Mouse (Mus musculus): ENCODE results near the gene Bcl6b. TPM values are rescaled to one million over a fixed set of nuclear protein-coding genes. Genes with fewer than 3 reads are reported as not detected.

Bcl6b gene
- polyA plus RNA-seq, 1 experiment: 2.2 TPM

GRCm38 (mm10) chr11:70239541-70240279 lies 10.1 kb upstream of the Bcl6b start, which contains the start of the genes Gm21988 and Rnasek:
Gm21988 (minus strand) TSS chr11:70239830.
Rnasek (minus strand) TSS chr11:70239842.
- WGBS: under 1% methylated on average over 35 of the region's 35 CpGs
- H3K27ac ChIP-seq (ENCODE audit: insufficient read depth, low read depth, low read length): peak within 1 kb of the TSS; percentile 85
- H3K27me3 ChIP-seq (ENCODE audit: control insufficient read depth, insufficient read depth, low read length): no peaks in the 10 kb centered on the region
- H3K4me3 ChIP-seq (ENCODE audit: low read depth, low read length): peak within 1 kb of the TSS; percentile 99
- TF ChIP-seq POLR2A (IDR thresholded peaks at IDR 0.05; ENCODE audit: low read depth, low read length) (peak; percentile 74; the same call in 1 of the 2 replicates), CTCF (IDR thresholded peaks at IDR 0.05; ENCODE audit: extremely low read depth, insufficient read length, insufficient replicate concordance, low read depth, low read length) (no peak)
- H3K4me1 ChIP-seq (ENCODE audit: control insufficient read depth, insufficient read depth, insufficient read length, low read length): peaks cover 9% of the 10 kb centered on the region; the same call in 1 of the 2 replicates
- peaks cover 6% of the 10 kb centered on the region; the same call in 1 of the 2 replicates for H3K36me3 ChIP-seq (ENCODE audit: control insufficient read depth, insufficient read depth, low read length)

- peaks cover 9% of the 10 kb centered on the region; the same call in 1 of the 2 replicates for H3K4me1 ChIP-seq (ENCODE audit: control insufficient read depth, insufficient read depth, insufficient read length, low read length)
- H3K4me3 ChIP-seq (ENCODE audit: low read depth, low read length): peak overlapping the region; percentile 99
- WGBS: 4% methylated on average over 23 of the region's 23 CpGs
- TF ChIP-seq CTCF (IDR thresholded peaks at IDR 0.05; ENCODE audit: extremely low read depth, insufficient read length, insufficient replicate concordance, low read depth, low read length) (no peak), POLR2A (IDR thresholded peaks at IDR 0.05; ENCODE audit: low read depth, low read length) (no peak)
- peak overlapping the region; percentile 85 for H3K27ac ChIP-seq (ENCODE audit: insufficient read depth, low read depth, low read length)
- H3K36me3 ChIP-seq (ENCODE audit: control insufficient read depth, insufficient read depth, low read length): peaks cover 6% of the 10 kb centered on the region; the same call in 1 of the 2 replicates
- H3K27me3 ChIP-seq (ENCODE audit: control insufficient read depth, insufficient read depth, low read length): no peaks in the 10 kb centered on the region
These were observed 9.2 kb upstream of the Bcl6b start for GRCm38 (mm10) chr11:70238591-70239440.

- H3K4me3 ChIP-seq (ENCODE audit: low read depth, low read length): peak within 1 kb of the TSS; percentile 99
- peak; percentile 19 for TF ChIP-seq CTCF (IDR thresholded peaks at IDR 0.05; ENCODE audit: extremely low read depth, insufficient read length, insufficient replicate concordance, low read depth, low read length)
- TF ChIP-seq POLR2A (IDR thresholded peaks at IDR 0.05; ENCODE audit: low read depth, low read length): peak; percentile 87
- no peaks in the 10 kb centered on the region for H3K27me3 ChIP-seq (ENCODE audit: control insufficient read depth, insufficient read depth, low read length)
- H3K36me3 ChIP-seq (ENCODE audit: control insufficient read depth, insufficient read depth, low read length): peaks cover 6% of the 10 kb centered on the region; the same call in 1 of the 2 replicates
- H3K27ac ChIP-seq (ENCODE audit: insufficient read depth, low read depth, low read length): peak within 1 kb of the TSS; percentile 85
- peaks cover 9% of the 10 kb centered on the region; the same call in 1 of the 2 replicates for H3K4me1 ChIP-seq (ENCODE audit: control insufficient read depth, insufficient read depth, insufficient read length, low read length)
- under 1% methylated on average over 70 of the region's 70 CpGs for WGBS
These were observed 8.0 kb upstream of the Bcl6b start, which contains the start of gene 0610010K14Rik for GRCm38 (mm10) chr11:70237457-70238167. 0610010K14Rik (minus strand) TSS chr11:70237914.

- H3K27ac ChIP-seq (ENCODE audit: insufficient read depth, low read depth, low read length): no peak overlapping the region; the same call in 1 of the 2 replicates
- peaks cover 9% of the 10 kb centered on the region; the same call in 1 of the 2 replicates for H3K4me1 ChIP-seq (ENCODE audit: control insufficient read depth, insufficient read depth, insufficient read length, low read length)
- peaks cover 6% of the 10 kb centered on the region; the same call in 1 of the 2 replicates for H3K36me3 ChIP-seq (ENCODE audit: control insufficient read depth, insufficient read depth, low read length)
- no peaks in the 10 kb centered on the region for H3K27me3 ChIP-seq (ENCODE audit: control insufficient read depth, insufficient read depth, low read length)
- H3K4me3 ChIP-seq (ENCODE audit: low read depth, low read length): 0 out of 2 replicates have a peak overlapping the region, but pooled peaks have one; percentile 6
- no peak for TF ChIP-seq POLR2A (IDR thresholded peaks at IDR 0.05; ENCODE audit: low read depth, low read length)
- no peak for TF ChIP-seq CTCF (IDR thresholded peaks at IDR 0.05; ENCODE audit: extremely low read depth, insufficient read length, insufficient replicate concordance, low read depth, low read length)
- 67% methylated on average over 7 of the region's 7 CpGs for WGBS
These were observed 7.1 kb upstream of the Bcl6b start for GRCm38 (mm10) chr11:70236717-70237116.

GRCm38 (mm10) chr11:70235254-70235900 lies 5.8 kb upstream of the Bcl6b start:
- WGBS: 90% methylated on average over 12 of the region's 12 CpGs
- Histone ChIP-seq H3K27me3 (ENCODE audit: control insufficient read depth, insufficient read depth, low read length) (no peaks in the 10 kb centered on the region), H3K27ac (ENCODE audit: insufficient read depth, low read depth, low read length) (no peak overlapping the region), H3K4me1 (ENCODE audit: control insufficient read depth, insufficient read depth, insufficient read length, low read length) (peaks cover 6% of the 10 kb centered on the region; the same call in 1 of the 2 replicates), H3K36me3 (ENCODE audit: control insufficient read depth, insufficient read depth, low read length) (peaks cover 6% of the 10 kb centered on the region; the same call in 1 of the 2 replicates), H3K4me3 (ENCODE audit: low read depth, low read length) (no peak overlapping the region)
- TF ChIP-seq POLR2A (IDR thresholded peaks at IDR 0.05; ENCODE audit: low read depth, low read length) (no peak), CTCF (IDR thresholded peaks at IDR 0.05; ENCODE audit: extremely low read depth, insufficient read length, insufficient replicate concordance, low read depth, low read length) (no peak)

GRCm38 (mm10) chr11:70234497-70234896 lies 4.9 kb upstream of the Bcl6b start:
- Histone ChIP-seq H3K36me3 (ENCODE audit: control insufficient read depth, insufficient read depth, low read length) (peaks cover 6% of the 10 kb centered on the region; the same call in 1 of the 2 replicates), H3K27ac (ENCODE audit: insufficient read depth, low read depth, low read length) (no peak overlapping the region), H3K4me3 (ENCODE audit: low read depth, low read length) (0 out of 2 replicates have a peak overlapping the region, but pooled peaks have one; percentile 36), H3K4me1 (ENCODE audit: control insufficient read depth, insufficient read depth, insufficient read length, low read length) (peaks cover 9% of the 10 kb centered on the region; the same call in 1 of the 2 replicates), H3K27me3 (ENCODE audit: control insufficient read depth, insufficient read depth, low read length) (peaks cover 7% of the 10 kb centered on the region)
- WGBS: 78% methylated on average over 8 of the region's 8 CpGs
- TF ChIP-seq POLR2A (IDR thresholded peaks at IDR 0.05; ENCODE audit: low read depth, low read length) (no peak), CTCF (IDR thresholded peaks at IDR 0.05; ENCODE audit: extremely low read depth, insufficient read length, insufficient replicate concordance, low read depth, low read length) (no peak)

Measured in small intestine, adult 2 months (tissue).